Mouse (Mus musculus): ENCODE results near the gene Tas2r134.

The Tas2r134 gene

DNA sequence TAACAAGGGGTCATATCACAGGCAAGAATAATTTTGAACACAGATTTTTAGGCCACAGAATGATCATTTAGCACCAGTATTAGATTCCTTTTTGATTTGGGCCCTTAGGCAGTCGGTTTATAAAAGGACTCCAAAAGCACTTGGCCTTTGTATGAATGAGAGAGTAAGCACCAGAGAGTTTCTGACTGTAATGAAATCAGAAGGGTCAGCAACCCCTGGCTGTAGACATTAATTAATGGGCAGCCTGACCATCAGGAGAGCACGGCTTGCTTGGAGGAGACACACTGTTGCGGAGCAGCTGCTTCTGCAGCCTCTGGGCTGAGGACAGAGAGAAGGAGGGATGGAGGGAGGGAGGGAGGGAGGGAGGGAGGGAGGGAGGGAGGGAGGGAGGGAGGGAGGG is 30.4 kb downstream of the Tas2r134 start:
- no peak for DNase-seq

DNA sequence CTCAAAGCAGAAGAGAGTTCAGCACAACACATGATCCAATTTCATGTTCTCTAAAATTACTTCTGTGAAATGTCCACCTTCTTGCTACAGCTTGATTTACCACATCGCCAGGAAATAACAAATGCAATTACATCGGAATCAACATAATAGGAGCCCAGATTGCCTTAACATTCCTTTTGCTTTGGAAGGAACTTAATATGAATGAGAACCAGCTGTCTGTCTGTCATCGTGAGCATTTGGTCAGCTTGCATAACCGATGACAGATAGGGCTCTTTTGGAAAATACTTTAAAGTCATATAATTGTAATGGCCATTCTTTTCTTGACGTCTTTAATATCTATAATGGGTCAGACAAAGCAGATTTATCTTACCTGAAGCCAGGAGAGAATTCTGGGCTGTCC is 31.0 kb downstream of the Tas2r134 start:
- DNase-seq = no peak

DNA sequence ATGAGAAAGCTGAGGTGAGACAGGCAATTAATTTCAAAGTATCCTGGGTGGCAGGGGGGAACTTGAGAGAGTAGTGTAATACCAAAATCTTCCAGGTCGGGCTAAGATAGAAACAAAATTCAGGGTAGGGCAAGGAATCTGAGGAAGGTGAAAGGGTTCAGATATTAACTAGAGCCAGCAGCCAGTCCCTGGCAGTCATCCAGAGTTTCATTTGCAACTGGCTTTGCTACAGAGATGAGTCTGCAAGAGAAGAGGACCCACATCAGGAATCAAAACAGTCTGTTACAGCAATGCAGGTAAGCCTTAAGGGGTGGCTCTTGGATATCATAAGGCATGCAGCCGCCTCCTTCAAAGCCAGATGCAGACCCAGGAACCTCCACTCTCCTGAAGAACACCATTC is 47.0 kb downstream of the Tas2r134 start:
- DNase-seq = peak; percentile 61

Measured in kidney, adult 9 months (tissue).